Mouse (Mus musculus): ENCODE measurements around the gene Ube2j2. TPM values are rescaled to one million over a fixed set of nuclear protein-coding genes. Genes with fewer than 3 reads are reported as not detected.

The Ube2j2 gene
- polyA plus RNA-seq, 1 experiment from 2014 or later = 68.1 TPM

- ATAC-seq (ENCODE audit: low read depth) (no peak), DNase-seq (no peak)
- peaks cover 56% of the 10 kb centered on the region for H3K36me3 ChIP-seq
- H3K4me1 ChIP-seq (replicated peaks) = no peaks in the 10 kb centered on the region
- whole genome bisulfite sequencing (ENCODE audit: insufficient replicate concordance) = 83% methylated on average over 9 of the region's 9 CpGs
- 0 out of 2 replicates have a peak, but pooled peaks cover 3% of the 10 kb centered on the region for H3K9me3 ChIP-seq (replicated peaks)
- no peak overlapping the region for H3K4me3 ChIP-seq (replicated peaks)
- H3K9ac ChIP-seq = no peak overlapping the region
- no peaks in the 10 kb centered on the region for H3K27me3 ChIP-seq
- no peak overlapping the region for H3K27ac ChIP-seq
- no peak overlapping the region for H3K4me2 ChIP-seq
These were observed 37.5 kb upstream of the Ube2j2 start for GRCm38 (mm10) chr4:155906125-155906524.

- H3K9me3 ChIP-seq (replicated peaks) = 0 out of 2 replicates have a peak, but pooled peaks cover 3% of the 10 kb centered on the region
- DNase-seq (no peak), ATAC-seq (ENCODE audit: low read depth) (no peak)
- H3K4me3 ChIP-seq (replicated peaks) = no peak overlapping the region
- no peak overlapping the region for H3K4me2 ChIP-seq
- H3K27ac ChIP-seq = no peak overlapping the region
- whole genome bisulfite sequencing (ENCODE audit: insufficient replicate concordance) = 83% methylated on average over 11 of the region's 11 CpGs
- H3K27me3 ChIP-seq = no peaks in the 10 kb centered on the region
- H3K4me1 ChIP-seq (replicated peaks) = no peaks in the 10 kb centered on the region
- H3K9ac ChIP-seq = no peak overlapping the region
- peaks cover 48% of the 10 kb centered on the region for H3K36me3 ChIP-seq
These were observed 36.6 kb upstream of the Ube2j2 start for GRCm38 (mm10) chr4:155907003-155907402.

GRCm38 (mm10) chr4:155908281-155908680 lies 35.4 kb upstream of the Ube2j2 start:
- no peak for DNase-seq
- Histone ChIP-seq H3K4me3 (replicated peaks) (no peak overlapping the region), H3K4me1 (replicated peaks) (no peaks in the 10 kb centered on the region), H3K27me3 (no peaks in the 10 kb centered on the region), H3K9me3 (replicated peaks) (0 out of 2 replicates have a peak, but pooled peaks cover 3% of the 10 kb centered on the region), H3K36me3 (peaks cover 35% of the 10 kb centered on the region), H3K27ac (no peak overlapping the region), H3K9ac (no peak overlapping the region), H3K4me2 (no peak overlapping the region)
- 69% methylated on average over 7 of the region's 7 CpGs for WGBS (ENCODE audit: insufficient replicate concordance)
- peak; percentile 12; the same call in 1 of the 2 replicates for ATAC-seq (ENCODE audit: low read depth)

DNA sequence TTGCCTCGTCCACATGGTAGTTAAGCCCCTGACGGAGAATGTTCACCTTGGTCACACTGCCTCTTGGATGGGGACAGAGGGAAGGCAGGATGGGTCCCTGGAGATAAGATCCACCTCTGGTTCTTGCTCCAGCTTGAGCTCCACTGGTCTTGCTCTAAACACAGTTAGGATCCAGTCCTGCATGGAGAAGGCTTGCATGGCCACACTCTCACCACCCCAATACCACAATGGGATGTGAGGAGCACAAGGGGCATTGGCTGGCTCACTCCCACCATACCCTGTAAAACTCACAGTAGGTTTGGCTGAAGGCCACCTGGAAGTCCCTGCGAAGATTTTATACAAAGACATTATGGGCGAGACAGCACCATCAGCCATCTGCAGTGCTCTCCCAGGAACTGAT lies 34.9 kb upstream of the Ube2j2 start:
- ATAC-seq (ENCODE audit: low read depth) (no peak), DNase-seq (no peak)
- H3K4me3 ChIP-seq (replicated peaks) = no peak overlapping the region
- WGBS (ENCODE audit: insufficient replicate concordance) = 78% methylated on average over 4 of the region's 4 CpGs
- H3K9ac ChIP-seq = no peak overlapping the region
- peaks cover 30% of the 10 kb centered on the region for H3K36me3 ChIP-seq
- 0 out of 2 replicates have a peak, but pooled peaks cover 3% of the 10 kb centered on the region for H3K9me3 ChIP-seq (replicated peaks)
- H3K4me2 ChIP-seq = no peak overlapping the region
- no peaks in the 10 kb centered on the region for H3K4me1 ChIP-seq (replicated peaks)
- H3K27ac ChIP-seq = no peak overlapping the region
- no peaks in the 10 kb centered on the region for H3K27me3 ChIP-seq

DNA sequence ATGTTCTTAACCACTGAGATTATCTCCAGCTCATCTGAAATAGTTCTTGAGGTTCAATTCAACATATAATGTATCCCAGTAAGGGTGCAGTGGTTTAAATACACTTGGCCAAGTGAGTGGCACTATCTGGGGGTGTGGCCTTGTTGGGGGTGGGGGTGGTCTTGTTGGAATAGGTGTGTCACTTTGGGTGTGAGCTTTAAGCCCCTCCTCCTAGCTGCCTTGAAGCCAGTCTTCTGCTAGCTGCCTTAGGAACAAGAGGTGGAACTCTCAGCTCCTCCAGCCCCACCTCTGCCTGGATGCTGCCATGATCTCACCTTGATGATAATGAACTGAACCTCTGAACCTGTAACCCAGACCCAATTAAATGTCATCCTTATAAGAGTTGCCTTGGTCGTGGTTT lies 11.6 kb upstream of the Ube2j2 start:
- H3K27me3 ChIP-seq = 0 out of 2 replicates have a peak, but pooled peaks cover 3% of the 10 kb centered on the region
- no peak for ATAC-seq (ENCODE audit: low read depth)
- WGBS (ENCODE audit: insufficient replicate concordance) = 44% methylated on average over 1 of the region's 1 CpGs
- H3K4me1 ChIP-seq (replicated peaks) = no peaks in the 10 kb centered on the region
- no peak overlapping the region for H3K27ac ChIP-seq
- no peaks in the 10 kb centered on the region for H3K36me3 ChIP-seq
- H3K9me3 ChIP-seq (replicated peaks) = no peaks in the 10 kb centered on the region
- no peak overlapping the region for H3K9ac ChIP-seq
- DNase-seq = no peak
- no peak overlapping the region for H3K4me2 ChIP-seq
- H3K4me3 ChIP-seq (replicated peaks) = no peak overlapping the region

DNA sequence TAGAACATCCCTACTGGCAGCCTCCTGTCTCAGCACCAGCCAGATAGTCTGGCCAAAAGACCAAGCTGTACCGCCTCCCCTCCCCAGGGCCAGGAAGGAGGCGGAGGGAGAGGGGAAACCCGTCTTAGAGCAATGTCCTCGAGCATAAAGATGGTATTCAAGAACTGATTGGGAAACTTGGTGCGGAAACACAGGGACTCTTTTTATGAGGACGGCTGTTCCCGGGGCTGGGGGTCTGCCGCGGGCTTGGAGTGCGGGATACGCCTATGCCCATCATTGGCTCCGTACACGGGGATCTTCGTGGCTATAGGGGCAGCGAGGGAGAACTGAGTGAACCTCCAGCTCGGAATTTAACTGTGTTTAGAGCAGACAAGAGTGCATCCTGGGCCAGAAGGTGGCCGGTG lies 580 bp upstream of the Ube2j2 start:
- DNase-seq (no peak), ATAC-seq (ENCODE audit: low read depth) (peak; percentile 18; the same call in 1 of the 2 replicates)
- 3% methylated on average over 17 of the region's 17 CpGs for WGBS (ENCODE audit: insufficient replicate concordance)
- H3K36me3 ChIP-seq = peaks cover 20% of the 10 kb centered on the region
- peak overlapping the region; percentile 76; the same call in 1 of the 2 replicates for H3K27ac ChIP-seq
- H3K9me3 ChIP-seq (replicated peaks) = no peaks in the 10 kb centered on the region
- peak overlapping the region; percentile 90 for H3K4me3 ChIP-seq (replicated peaks)
- peaks cover 22% of the 10 kb centered on the region; the same call in 1 of the 2 replicates for H3K27me3 ChIP-seq
- peak overlapping the region; percentile 94 for H3K9ac ChIP-seq
- peak overlapping the region; percentile 82 for H3K4me2 ChIP-seq
- H3K4me1 ChIP-seq (replicated peaks) = peaks cover 43% of the 10 kb centered on the region

GRCm38 (mm10) chr4:155944271-155944670 lies 640 bp downstream of the Ube2j2 start:
- ATAC-seq (ENCODE audit: low read depth) (peak; percentile 8; the same call in 1 of the 2 replicates), DNase-seq (no peak)
- peaks cover 43% of the 10 kb centered on the region for H3K4me1 ChIP-seq (replicated peaks)
- H3K36me3 ChIP-seq = peaks cover 32% of the 10 kb centered on the region
- H3K9me3 ChIP-seq (replicated peaks) = no peaks in the 10 kb centered on the region
- H3K4me2 ChIP-seq = peak overlapping the region; percentile 82
- peak overlapping the region; percentile 76 for H3K27ac ChIP-seq
- H3K4me3 ChIP-seq (replicated peaks) = peak overlapping the region; percentile 90
- peak overlapping the region; percentile 94 for H3K9ac ChIP-seq
- peaks cover 18% of the 10 kb centered on the region; the same call in 1 of the 2 replicates for H3K27me3 ChIP-seq
- WGBS (ENCODE audit: insufficient replicate concordance) = under 1% methylated on average over 17 of the region's 17 CpGs

DNA sequence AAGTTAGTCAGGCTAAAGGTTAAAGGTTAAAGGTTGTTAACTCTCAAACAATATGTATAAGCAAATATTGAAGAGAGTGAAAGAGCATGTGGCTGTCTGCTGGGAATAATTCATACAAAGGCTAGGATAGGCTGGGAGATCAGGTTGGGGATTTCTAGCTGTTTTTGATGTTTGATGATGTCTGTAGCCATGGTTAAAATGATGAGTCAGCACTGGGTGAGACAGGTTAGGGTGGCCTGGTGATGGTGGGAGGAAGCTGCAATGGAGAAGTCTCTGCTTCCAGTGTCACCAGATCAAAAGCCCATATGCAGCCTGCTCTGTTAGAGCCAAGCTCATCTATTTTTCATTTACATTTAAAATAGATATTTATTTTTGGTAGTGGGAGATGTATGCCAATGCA lies 3.5 kb downstream of the Ube2j2 start:
- Histone ChIP-seq H3K9ac (no peak overlapping the region), H3K4me3 (replicated peaks) (no peak overlapping the region), H3K4me1 (replicated peaks) (peaks cover 43% of the 10 kb centered on the region), H3K36me3 (peaks cover 60% of the 10 kb centered on the region), H3K27ac (no peak overlapping the region), H3K9me3 (replicated peaks) (no peaks in the 10 kb centered on the region), H3K4me2 (no peak overlapping the region), H3K27me3 (peaks cover 6% of the 10 kb centered on the region; the same call in 1 of the 2 replicates)
- ATAC-seq (ENCODE audit: low read depth) (no peak), DNase-seq (no peak)

DNA sequence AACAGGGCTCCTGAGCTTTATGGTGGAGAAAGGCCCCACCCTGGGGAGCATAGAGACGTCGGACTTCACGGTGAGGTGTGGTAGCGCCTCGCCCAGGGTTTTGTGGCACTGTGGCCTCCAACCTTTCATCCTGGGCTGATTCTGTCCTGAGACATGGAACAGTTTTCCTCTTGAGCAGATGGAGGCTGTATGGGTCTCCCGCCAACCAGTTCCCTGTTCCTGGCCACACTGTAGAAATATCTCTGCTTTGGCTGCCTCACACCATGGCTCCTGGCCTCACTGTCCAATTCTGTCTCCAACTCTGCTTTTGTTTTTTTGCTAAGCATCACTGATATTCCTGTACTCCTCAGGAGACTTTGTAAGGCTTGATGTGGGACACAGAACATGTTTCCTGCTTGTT lies 11.9 kb downstream of the Ube2j2 start:
- H3K27me3 ChIP-seq = no peaks in the 10 kb centered on the region
- H3K9ac ChIP-seq = no peak overlapping the region
- 87% methylated on average over 6 of the region's 6 CpGs for WGBS (ENCODE audit: insufficient replicate concordance)
- H3K4me1 ChIP-seq (replicated peaks) = peaks cover 3% of the 10 kb centered on the region; the same call in 1 of the 2 replicates
- peaks cover 80% of the 10 kb centered on the region for H3K36me3 ChIP-seq
- no peak overlapping the region for H3K4me2 ChIP-seq
- ATAC-seq (ENCODE audit: low read depth) = no peak
- no peak overlapping the region for H3K4me3 ChIP-seq (replicated peaks)
- DNase-seq = no peak
- H3K9me3 ChIP-seq (replicated peaks) = no peaks in the 10 kb centered on the region
- no peak overlapping the region for H3K27ac ChIP-seq

GRCm38 (mm10) chr4:155959275-155959674 lies 15.6 kb downstream of the Ube2j2 start:
- Histone ChIP-seq H3K36me3 (peaks cover 51% of the 10 kb centered on the region), H3K4me1 (replicated peaks) (peaks cover 36% of the 10 kb centered on the region), H3K4me3 (replicated peaks) (no peak overlapping the region), H3K4me2 (no peak overlapping the region), H3K27me3 (no peaks in the 10 kb centered on the region), H3K27ac (no peak overlapping the region), H3K9me3 (replicated peaks) (no peaks in the 10 kb centered on the region), H3K9ac (no peak overlapping the region)
- ATAC-seq (ENCODE audit: low read depth) (no peak), DNase-seq (peak; percentile 67)
- WGBS (ENCODE audit: insufficient replicate concordance) = 6% methylated on average over 5 of the region's 5 CpGs

DNA sequence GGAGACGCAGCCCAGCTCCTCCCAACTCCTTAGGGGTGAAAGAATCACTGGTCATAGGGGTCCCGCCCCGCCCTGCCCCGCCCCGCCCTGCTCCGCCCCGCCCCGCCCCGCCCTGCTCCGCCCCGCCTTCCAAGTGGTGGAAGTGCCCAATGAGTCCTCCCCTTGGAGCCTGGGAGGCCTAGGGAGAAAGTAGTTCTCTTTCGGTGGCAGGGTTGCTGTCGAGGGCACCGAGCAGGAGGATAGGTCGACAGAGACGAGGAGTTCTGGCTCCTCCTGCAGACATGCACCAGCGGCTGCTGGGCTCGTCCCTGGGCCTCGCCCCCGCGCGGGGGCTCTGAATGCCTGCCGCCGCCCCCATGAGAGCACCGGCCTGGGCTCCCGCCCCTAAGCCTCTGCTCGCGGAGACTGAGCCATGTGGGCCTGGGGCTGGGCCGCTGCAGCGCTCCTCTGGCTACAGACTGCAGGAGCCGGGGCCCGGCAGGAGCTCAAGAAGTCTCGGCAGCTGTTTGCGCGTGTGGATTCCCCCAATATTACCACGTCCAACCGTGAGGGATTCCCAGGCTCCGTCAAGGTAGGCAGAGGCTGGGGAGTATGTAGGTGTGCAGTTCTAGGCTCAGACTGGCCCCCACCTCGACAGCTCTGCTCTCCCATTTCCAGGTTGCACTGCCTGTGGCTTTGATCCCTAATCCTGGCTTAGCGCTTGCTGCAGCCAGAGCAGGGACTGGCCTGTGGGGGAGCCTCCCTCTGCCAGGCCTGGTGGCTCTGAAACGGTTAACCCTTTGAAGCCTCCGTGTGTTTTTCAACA lies 18.7 kb downstream of the Ube2j2 start, which contains the start of gene C1qtnf12:
TSS of gene C1qtnf12 (plus strand) at position 152 of the 805 bp plus-strand sequence.
- 1% methylated on average over 39 of the region's 42 CpGs for WGBS (ENCODE audit: insufficient replicate concordance)
- Histone ChIP-seq H3K9ac (peak within 1 kb of the TSS; percentile 84), H3K4me3 (replicated peaks) (peak within 1 kb of the TSS; percentile 70), H3K9me3 (replicated peaks) (no peaks in the 10 kb centered on the region), H3K4me1 (replicated peaks) (peaks cover 54% of the 10 kb centered on the region), H3K27me3 (no peaks in the 10 kb centered on the region), H3K4me2 (peak within 1 kb of the TSS; percentile 89), H3K36me3 (peaks cover 45% of the 10 kb centered on the region), H3K27ac (peak within 1 kb of the TSS; percentile 85)
- peak; percentile 88 for ATAC-seq (ENCODE audit: low read depth)
- DNase-seq = peak; percentile 64
